ENCODE assay signal across 8 mouse cellular contexts in genomic region chr8:122720070-122720729, GRCm38 (mm10). TPM values are rescaled to one million over a fixed set of nuclear protein-coding genes. Genes with fewer than 3 reads are reported as not detected.
DNase-seq lines count a peak whose midpoint lies in the region; ATAC-seq and TF ChIP-seq lines count a peak whose summit lies in the region.
"Had no signal": no experiment of that assay in that cellular context is flagged by ENCODE, and none has a peak within 500 bp of the region (broad histone marks: within the 10 kb centered on the region; RNA-seq: fewer than 3 reads in every experiment).

No protein-coding gene starts in this region.

- no peak for TF ChIP-seq CTCF in lung, adult 2 months (IDR thresholded peaks at IDR 0.05; ENCODE audit: insufficient read depth, low read length)

- peak overlapping the region; percentile 59 for H3K4me3 ChIP-seq in erythroblast, embryonic 14.5 days (replicated peaks)
- H3K4me3 ChIP-seq in hindbrain, embryonic 12.5 days = no peak overlapping the region
- no peak overlapping the region for H3K4me3 ChIP-seq in lung, adult 2 months (replicated peaks; ENCODE audit: extremely low read depth, low read depth, low read length)
- H3K4me3 ChIP-seq: myocyte had no signal

- peak overlapping the region; percentile 31 for H3K4me2 ChIP-seq in hindbrain, embryonic 12.5 days (replicated peaks)

- peaks cover 81% of the 10 kb centered on the region for H3K4me1 ChIP-seq in erythroblast, embryonic 14.5 days (ENCODE audit: control insufficient read depth)
- peaks cover 24% of the 10 kb centered on the region for H3K4me1 ChIP-seq in hindbrain, embryonic 12.5 days
- peaks cover 15% of the 10 kb centered on the region; the same call in 1 of the 2 replicates for H3K4me1 ChIP-seq in lung, adult 2 months (ENCODE audit: control insufficient read depth, insufficient read depth, low read length)

- no peak for TF ChIP-seq POLR2A in lung, adult 2 months (IDR thresholded peaks at IDR 0.05; ENCODE audit: borderline replicate concordance, extremely low read depth, low read depth, low read length)

- H3K27ac ChIP-seq in hindbrain, embryonic 12.5 days = peak overlapping the region; percentile 81

- 0 out of 2 replicates have a peak overlapping the region, but pooled peaks have one; percentile 23 for H3K9ac ChIP-seq in hindbrain, embryonic 12.5 days

- peak; percentile 34 for DNase-seq in retina, postnatal 1 day
- no peak for DNase-seq in retina, embryonic 14.5 days (ENCODE audit: low spot score)
- DNase-seq in lung, adult 2 months = peak; percentile 44
- peak; percentile 66 for DNase-seq in right cerebral cortex, postnatal 14 days

- no peaks in the 10 kb centered on the region for H3K36me3 ChIP-seq in erythroblast, embryonic 14.5 days (ENCODE audit: control insufficient read depth)
- no peaks in the 10 kb centered on the region for H3K36me3 ChIP-seq in hindbrain, embryonic 12.5 days

- ATAC-seq in hindbrain, embryonic 12.5 days (ENCODE audit: low FRiP score) = peak; percentile 66
- no peak for ATAC-seq in granulocyte monocyte progenitor cell, adult 5-6 weeks (replicated peaks; ENCODE audit: poor library complexity, severe bottlenecking)

- WGBS in hindbrain, embryonic 12.5 days = 10% methylated on average over 25 of the region's 25 CpGs
- 4% methylated on average over 25 of the region's 25 CpGs for WGBS in lung, adult 2 months

- H3K9me3 ChIP-seq in erythroblast, embryonic 14.5 days (ENCODE audit: control insufficient read depth, low read length) = no peaks in the 10 kb centered on the region
- no peaks in the 10 kb centered on the region for H3K9me3 ChIP-seq in hindbrain, embryonic 12.5 days (replicated peaks)

- H3K27me3 ChIP-seq in erythroblast, embryonic 14.5 days (ENCODE audit: control insufficient read depth) = peaks cover 78% of the 10 kb centered on the region
- H3K27me3 ChIP-seq in hindbrain, embryonic 12.5 days = peaks cover 33% of the 10 kb centered on the region

RNA-seq across cellular contexts. Expression of gene Cbfa2t3, which starts 21.3 kb away (rescaled TPM):
- polyA plus RNA-seq in erythroblast, embryonic 14.5 days (2012) = 6.1 and 8.9 TPM in 2 replicates
- polyA plus RNA-seq in hindbrain, embryonic 12.5 days (2016; fragmentation: Nextera tagmentation; extraction: Ambion mirVana) = 17.1 and 17.3 TPM in 2 replicates
- polyA plus RNA-seq in lung, adult 2 months (2012; rRNA removed) = 40.0 and 45.7 TPM in 2 replicates
- total RNA-seq in granulocyte monocyte progenitor cell, adult 5-6 weeks (2014; fragmentation: Nextera tagmentation) = 35.4 and 37.7 TPM in 2 replicates
- 8.3 and 16.0 TPM in 2 replicates for total RNA-seq in granulocyte monocyte progenitor cell, adult 5-6 weeks (2017)

RNA-seq across cellular contexts. Expression of gene Acsf3, which starts 55.1 kb away (rescaled TPM):
- polyA plus RNA-seq in erythroblast, embryonic 14.5 days (2012) = 2.5 and 2.8 TPM in 2 replicates
- 15.1 and 17.6 TPM in 2 replicates for polyA plus RNA-seq in hindbrain, embryonic 12.5 days (2016; fragmentation: Nextera tagmentation; extraction: Ambion mirVana)
- 16.3 and 17.7 TPM in 2 replicates for polyA plus RNA-seq in lung, adult 2 months (2012; rRNA removed)
- 5.0 and 20.5 TPM in 2 replicates for total RNA-seq in granulocyte monocyte progenitor cell, adult 5-6 weeks (2014; fragmentation: Nextera tagmentation)
- 8.1 and 12.0 TPM in 2 replicates for total RNA-seq in granulocyte monocyte progenitor cell, adult 5-6 weeks (2017)
